Mouse (Mus musculus): Measurements from ENCODE around the gene Psors1c2.
A peak's percentile ranks its signal among the peaks of the same experiment; 100 is the strongest.

Psors1c2 gene

GRCm38 (mm10) chr17:35554761-35555397 is 21.9 kb downstream of the Psors1c2 start:
- no peak for DNase-seq (ENCODE audit: extremely low read depth, insufficient read length, low spot score)

DNA sequence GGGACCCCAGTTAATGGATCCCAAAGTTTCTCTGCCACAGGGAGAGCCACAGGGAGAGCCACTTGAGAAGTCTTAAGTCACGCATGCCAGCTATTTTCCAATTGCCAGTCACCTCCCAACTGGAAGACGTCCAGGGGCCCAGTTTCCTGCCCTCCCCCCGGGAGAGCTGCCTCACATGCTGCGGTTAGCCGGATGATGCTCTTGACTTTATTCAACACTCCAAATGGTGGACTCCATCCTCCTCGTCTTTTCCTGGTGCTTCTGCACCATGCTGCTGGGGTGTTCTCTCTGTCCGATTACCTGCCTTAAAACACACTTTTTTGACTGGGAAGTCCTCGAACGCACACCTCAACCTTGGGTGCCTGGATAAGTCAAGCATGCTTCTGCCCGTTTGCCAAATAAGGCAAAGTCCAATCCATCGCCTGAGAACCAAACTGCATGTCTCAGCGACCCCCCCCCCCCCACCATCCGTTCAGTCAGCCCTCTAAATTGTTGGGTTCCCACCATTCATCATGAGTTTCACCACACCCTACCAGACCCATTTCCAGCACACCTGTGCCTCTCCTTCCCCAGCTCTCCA is 23.3 kb downstream of the Psors1c2 start:
- DNase-seq (ENCODE audit: extremely low read depth, insufficient read length, low spot score): peak; percentile 87

- DNase-seq (ENCODE audit: extremely low read depth, insufficient read length, low spot score): no peak
Observed at GRCm38 (mm10) chr17:35556812-35557211, 23.8 kb downstream of the Psors1c2 start.

DNA sequence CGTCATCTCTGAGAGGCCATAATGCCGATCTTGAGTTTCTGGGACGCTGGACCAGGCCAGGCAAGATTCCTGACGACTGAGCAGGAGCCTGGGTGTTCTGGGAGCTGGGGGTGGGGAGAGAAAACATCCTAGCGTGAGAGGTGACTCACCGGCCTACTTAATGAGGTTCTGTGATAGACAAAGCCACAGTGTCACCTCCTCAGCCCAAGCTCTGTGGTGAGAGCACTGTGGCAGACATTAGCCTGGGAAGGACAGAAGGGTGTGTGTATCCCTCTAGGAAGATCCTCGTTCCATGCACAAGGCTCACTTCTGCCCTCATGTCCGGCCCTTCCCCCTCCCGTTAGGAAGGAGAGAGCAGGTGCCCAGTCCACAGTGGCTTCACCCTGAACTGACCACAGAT is 24.4 kb downstream of the Psors1c2 start:
- peak; percentile 82 for DNase-seq (ENCODE audit: extremely low read depth, insufficient read length, low spot score)

GRCm38 (mm10) chr17:35558216-35558615 is 25.2 kb downstream of the Psors1c2 start:
- no peak for DNase-seq (ENCODE audit: extremely low read depth, insufficient read length, low spot score)

DNA sequence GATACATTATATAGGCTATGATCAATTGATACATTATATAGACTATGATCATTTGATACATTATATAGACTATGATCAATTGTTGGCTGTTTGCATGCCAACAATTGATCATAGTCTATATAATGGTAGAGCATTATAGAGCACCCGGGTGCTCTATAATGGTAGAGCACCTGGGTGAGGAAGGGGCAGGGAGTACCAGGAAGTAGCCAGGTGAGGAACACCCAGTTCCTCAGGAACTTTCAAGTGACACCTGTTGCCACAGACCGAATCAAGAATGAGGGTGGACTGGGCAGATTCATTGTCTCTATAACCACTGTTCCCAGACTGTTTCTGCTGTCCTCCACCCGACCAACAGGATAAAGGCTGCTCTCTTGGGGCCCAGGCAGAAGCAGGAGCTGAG is 34.1 kb downstream of the Psors1c2 start, which contains the start of gene 2300002M23Rik:
2300002M23Rik (plus strand) TSS at position 301 of the 400 bp plus-strand sequence.
- DNase-seq (ENCODE audit: extremely low read depth, insufficient read length, low spot score): no peak

DNA sequence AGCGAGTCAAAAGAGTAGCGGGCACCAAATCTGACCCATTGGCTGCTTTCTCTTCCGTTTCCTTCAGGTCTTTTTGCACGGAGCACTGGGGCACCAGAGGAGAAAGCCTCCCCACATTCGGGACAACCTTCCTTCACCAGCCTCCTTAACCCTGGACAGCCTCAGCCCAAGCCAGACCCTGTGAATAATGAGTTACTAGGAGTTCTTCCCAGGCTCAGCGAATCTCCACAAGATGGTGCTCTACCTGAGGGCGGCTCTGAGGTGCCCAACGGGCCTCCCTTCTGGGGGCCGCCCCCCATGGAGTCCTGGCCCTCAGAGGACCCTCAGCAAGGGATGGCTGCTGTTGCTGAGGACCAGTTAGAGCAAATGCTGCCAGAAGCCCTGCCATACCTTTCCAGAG is 34.8 kb downstream of the Psors1c2 start:
- no peak for DNase-seq (ENCODE audit: extremely low read depth, insufficient read length, low spot score)

GRCm38 (mm10) chr17:35569091-35569944 is 36.3 kb downstream of the Psors1c2 start:
- DNase-seq (ENCODE audit: extremely low read depth, insufficient read length, low spot score): no peak

- no peak for DNase-seq (ENCODE audit: extremely low read depth, insufficient read length, low spot score)
Observed at GRCm38 (mm10) chr17:35570836-35571235, 37.8 kb downstream of the Psors1c2 start.

DNA sequence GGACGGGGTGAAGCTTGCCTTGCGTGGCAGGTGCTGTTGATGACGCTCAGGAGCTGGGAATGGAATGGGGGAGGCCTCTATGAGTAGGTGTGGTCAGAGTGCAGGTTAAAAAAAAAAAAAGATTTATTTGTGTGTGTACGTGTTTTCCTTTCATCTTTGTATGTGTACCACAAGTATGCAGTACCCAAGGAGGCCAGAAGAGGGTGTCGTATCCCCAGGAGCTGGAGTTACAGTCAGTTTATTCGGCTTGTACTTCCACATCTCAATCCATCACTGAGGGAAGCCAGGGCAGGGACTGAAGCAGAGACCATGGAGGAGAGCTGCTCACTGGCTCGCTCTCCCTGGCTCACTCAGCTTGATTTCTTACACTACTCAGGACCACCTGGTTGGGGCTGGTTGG is 38.5 kb downstream of the Psors1c2 start:
- no peak for DNase-seq (ENCODE audit: extremely low read depth, insufficient read length, low spot score)

- DNase-seq (ENCODE audit: extremely low read depth, insufficient read length, low spot score): peak; percentile 50
Observed at GRCm38 (mm10) chr17:35578211-35578610, 45.2 kb downstream of the Psors1c2 start.

DNA sequence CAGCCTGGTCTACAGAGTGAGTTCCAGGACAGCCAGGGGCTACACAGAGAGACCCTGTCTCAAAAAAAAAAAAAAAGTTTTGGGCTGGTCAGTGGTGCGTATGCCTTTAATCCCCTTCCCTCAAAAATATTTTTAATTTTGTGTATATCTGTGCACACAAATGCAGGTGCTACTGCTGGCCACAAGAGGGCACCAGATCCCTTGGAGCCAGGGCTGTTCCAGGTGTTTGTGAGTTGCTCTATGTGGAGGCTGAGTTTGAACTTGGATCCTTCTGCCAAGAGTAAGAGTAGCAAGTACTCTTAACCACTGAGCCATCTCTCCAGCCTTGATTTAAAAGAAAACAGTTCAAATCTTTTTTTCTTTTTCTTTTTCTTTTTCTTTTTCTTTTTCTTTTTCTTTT is 49.9 kb downstream of the Psors1c2 start:
- DNase-seq (ENCODE audit: extremely low read depth, insufficient read length, low spot score): peak; percentile 23

All from 3134 (cell line).